Mouse (Mus musculus) embryonic stem cell, embryonic (primary cell): ENCODE results near the gene H1foo.

Experiments
- CTCF ChIA-PET, 4 experiments: fragments of 300-600 bp in 2 of 4; fragments of 350-600 bp in 2 of 4; sonication (Branson Sonifier 250); formaldehyde crosslinking; loops; one replicate each; lab custom pipeline; 2022; ENCODE audit warnings: inconsistent platforms in 2 of 4; lab: Charles Lee
- POLR2A ChIA-PET, 4 experiments: fragments of 300-600 bp in 2 of 4; fragments of 350-600 bp in 2 of 4; sonication (Branson Sonifier 250); formaldehyde crosslinking; loops; one replicate each; lab custom pipeline; 2022; ENCODE audit warnings: antibody characterized with exemption in 4 of 4, inconsistent platforms in 1 of 4; lab: Charles Lee

Gene H1foo

DNA sequence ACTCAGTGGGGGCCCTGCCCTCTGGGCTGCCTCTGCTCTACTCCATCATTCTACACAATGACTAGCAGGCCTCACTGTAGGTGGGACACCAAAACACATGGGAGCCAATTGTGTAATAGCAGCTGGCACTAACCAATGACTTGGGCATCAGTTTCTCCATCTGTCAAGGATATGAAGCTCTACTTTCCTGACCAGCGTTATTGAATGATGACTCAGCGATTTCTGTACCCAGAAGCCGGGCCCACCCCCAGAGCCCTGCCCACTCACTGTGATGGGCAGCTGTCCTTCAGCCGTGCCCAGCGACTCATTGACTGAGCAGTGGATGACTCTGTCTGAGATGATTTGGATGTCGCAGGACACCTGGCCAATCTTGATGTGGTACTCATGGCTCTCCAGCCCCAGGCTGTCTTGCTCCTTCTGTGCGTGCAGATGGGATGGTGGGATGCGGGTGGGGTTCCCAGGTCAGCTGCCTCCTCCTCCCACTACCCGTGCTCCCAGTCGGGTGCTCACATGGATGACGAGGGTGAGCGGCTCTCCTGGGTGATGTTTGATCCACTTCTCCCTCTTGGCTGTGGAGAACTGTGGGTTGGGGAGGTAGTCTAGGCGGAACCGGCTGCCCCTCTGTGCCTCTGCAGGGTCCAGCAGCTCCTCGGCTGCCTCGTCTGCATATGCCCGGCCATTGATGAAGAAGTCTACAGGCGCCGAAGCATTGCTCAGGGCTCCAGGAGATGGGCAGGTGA is 21.7 kb downstream of the H1foo start:
- POLR2A ChIA-PET = no interaction called here
- CTCF ChIA-PET = no interaction called here

DNA sequence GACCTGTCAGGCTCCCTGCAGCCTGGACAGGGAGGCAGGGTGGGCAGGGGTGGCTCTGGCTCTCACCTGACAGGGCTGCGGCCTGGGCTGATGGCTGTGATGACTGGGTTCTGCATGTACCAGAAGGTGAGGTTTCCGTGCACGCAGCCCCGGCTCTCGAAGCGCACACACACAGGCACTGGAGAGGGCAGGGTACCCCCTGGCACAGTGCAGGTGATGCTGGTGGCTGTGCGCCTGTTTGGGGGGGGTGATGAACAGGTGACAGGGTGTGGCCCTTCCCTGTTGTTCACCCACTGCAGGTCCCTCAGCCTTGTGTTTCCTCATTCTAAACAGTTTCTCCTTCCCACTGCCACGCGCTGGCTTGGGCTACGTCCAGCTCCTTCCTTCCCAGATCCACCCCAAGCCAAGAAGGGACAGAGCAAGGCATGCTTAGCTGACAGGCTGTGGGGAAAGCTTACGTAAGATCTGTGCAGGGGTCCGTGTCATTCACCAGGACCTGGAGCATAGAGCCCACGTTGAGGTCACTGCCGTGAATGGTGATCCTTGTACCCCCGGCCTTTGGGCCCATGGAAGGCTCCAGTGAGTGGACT is 22.6 kb downstream of the H1foo start:
- CTCF ChIA-PET = interaction anchor here in 1 of 4 experiments (0.7 kb wide), 1 partner anchor 13 kb away, joined by 3 read pairs; no protein-coding TSS in a partner anchor
- POLR2A ChIA-PET = no interaction called here

DNA sequence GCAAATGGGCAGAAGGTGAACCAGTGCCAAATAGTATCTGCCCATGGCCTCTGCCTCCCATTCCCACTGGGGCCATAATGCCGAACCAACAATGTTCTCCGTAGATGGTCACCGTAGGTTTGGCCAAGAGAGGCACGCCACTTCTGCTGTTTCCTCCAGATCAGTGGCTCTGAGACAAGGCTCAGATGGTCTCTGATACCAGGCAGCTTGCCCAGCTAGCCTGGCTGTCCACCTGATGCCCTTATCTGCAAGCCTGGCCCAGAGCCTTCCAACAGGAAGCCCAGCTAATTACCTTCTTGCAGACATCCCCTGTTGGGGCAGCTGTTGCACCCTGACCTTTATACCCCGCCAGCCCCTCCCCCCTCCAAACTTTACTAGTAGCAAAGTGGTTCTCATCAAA is 23.3 kb downstream of the H1foo start:
- ChIA-PET POLR2A (no interaction called here), CTCF (interaction anchor here in 1 of 4 experiments (0.7 kb wide), 1 partner anchor 12 kb away, joined by 3 read pairs; no protein-coding TSS in a partner anchor)

DNA sequence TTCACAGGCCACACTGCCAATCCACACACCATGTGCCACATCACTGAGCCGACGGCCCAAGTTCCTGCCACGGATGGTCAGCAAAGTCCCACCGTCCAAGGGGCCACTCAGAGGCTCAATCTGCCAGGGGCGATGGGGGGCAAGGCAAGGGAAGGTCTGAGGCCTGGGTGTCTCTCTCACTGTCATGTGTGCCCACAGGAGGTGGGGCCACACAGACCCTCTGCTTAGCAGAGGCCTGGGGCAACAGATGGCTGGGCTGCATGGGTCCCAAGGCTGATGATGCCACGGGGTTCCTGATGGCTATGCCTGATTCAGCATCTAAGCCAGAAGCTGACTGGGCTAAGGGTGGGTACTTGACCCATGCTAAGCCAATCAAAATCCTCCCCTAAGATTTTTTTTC is 24.0 kb downstream of the H1foo start:
- ChIA-PET POLR2A (no interaction called here), CTCF (interaction anchor here in 1 of 4 experiments (0.6 kb wide), 1 partner anchor 45 kb away, joined by 4 read pairs; no protein-coding TSS in a partner anchor)

DNA sequence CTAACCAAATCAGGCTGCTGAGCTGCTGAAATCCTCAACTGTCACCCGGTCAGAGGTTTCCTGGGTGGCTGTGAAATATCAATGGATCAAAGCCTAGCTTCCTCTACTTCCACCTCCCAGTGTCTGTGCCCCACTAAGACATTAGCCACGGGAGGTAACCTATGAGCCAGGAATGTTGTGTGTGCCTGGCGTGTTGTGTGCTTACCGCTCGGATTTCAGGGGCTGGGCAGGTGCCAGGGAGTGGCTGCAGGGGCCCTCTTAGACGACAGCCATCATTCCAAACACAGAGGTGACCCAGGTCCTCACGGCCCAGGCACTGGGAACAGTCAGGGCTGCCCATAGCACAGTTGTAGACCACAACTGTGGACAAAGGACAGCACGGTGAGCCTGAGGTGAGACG is 24.4 kb downstream of the H1foo start:
- ChIA-PET CTCF (interaction anchor here in 1 of 4 experiments (0.6 kb wide), 1 partner anchor 45 kb away, joined by 4 read pairs; no protein-coding TSS in a partner anchor), POLR2A (no interaction called here)

DNA sequence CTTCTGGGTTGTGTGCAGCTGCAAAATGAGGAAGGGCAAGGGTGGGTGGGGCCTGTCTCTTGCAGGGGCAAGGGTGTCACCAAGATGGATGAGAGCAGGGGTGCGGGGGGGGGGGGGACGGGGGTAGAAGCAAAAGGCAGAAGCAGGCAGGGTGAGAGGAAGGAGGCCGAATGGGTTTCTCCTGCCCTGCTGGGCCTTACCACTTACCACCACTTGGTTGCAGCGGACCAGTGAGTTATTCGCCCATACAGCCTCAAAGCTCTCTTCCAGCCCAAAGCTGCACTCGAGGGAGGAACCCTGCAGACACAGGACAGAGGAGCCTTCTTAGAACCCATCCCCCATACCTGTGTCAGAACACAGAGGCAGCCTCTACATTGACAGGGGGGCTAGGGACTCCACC is 25.2 kb downstream of the H1foo start:
- ChIA-PET POLR2A (no interaction called here), CTCF (no interaction called here)

DNA sequence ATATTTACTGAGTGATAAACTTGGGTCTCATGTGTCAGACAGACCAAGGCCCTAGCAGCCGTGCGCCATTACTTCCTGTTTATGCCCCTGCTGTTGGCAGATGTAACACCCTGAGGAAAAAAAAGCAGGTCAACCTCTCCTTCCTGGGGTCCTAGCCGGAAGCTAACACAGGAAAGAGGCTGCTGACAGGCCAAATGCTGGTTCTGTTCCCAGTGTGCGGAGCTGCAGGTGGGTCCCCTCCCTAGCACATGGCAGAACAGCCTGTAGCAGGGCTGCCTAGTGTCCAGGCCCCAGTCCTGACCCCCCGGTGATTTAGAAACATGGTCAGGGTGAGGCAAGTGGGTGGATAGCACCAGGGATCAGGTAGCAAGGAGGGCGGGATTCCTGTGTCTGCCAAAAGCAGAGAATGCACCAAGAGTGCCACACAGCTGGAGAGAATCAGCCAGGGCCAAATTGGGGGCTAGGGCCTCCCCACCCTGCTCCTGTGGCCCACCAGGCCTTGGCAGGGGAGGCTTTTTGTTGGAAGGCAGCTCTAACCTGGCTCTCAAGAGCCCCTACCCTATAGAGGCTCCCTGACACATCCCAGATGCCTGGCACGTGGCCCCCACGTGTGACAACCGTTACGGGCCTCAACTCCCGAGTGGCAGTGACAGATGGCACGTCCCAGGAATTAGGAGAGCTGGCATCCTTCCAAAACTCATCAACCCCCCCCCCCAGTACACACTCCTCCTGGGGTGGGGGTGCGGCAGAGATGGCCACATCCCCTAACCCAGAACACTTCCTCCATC is 26.7 kb downstream of the H1foo start:
- ChIA-PET POLR2A (interaction anchor here in 1 of 4 experiments (0.6 kb wide), 1 partner anchor 450 kb away, joined by 3 read pairs; no protein-coding TSS in a partner anchor), CTCF (interaction anchor here in 2 of 4 experiments (0.7 to 1.3 kb wide), 2 partner anchors 9 kb away, joined by 3 to 4 read pairs; no protein-coding TSS in a partner anchor)

DNA sequence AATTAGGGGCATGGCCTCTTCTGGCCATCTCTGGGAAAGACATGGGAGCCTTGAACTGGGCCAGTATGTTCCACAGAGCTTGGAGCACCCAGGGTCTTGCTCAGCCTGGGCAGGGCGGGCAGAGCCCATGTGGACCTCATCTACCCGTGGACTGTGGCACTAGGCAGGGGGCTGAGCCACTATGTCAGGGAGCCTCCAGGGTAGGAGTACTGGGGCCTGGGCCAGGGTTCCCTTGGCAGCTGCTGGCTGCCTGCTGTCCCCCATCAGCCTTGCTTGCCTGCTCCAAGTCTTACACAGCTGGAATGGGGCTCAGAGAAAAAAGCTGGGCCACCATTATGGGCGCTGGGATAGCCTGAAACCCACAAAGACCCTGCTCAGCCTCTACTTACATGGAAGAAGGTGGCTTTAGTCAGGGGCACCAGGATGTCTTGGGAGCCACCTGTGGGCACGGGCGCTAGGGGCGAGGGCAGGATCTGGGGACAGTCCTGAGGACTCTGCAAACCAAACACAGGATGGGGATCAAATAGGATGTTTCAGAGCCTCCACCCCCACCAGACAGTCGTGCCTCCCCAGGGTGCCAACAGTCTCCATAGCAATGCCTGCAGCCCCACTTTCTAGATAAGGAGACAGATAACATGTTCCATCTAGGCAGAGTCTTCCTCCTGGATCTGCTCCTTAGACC is 27.5 kb downstream of the H1foo start:
- ChIA-PET CTCF (interaction anchor here in 1 of 4 experiments (1.3 kb wide), 1 partner anchor 10 kb away, joined by 4 read pairs; no protein-coding TSS in a partner anchor), POLR2A (no interaction called here)

DNA sequence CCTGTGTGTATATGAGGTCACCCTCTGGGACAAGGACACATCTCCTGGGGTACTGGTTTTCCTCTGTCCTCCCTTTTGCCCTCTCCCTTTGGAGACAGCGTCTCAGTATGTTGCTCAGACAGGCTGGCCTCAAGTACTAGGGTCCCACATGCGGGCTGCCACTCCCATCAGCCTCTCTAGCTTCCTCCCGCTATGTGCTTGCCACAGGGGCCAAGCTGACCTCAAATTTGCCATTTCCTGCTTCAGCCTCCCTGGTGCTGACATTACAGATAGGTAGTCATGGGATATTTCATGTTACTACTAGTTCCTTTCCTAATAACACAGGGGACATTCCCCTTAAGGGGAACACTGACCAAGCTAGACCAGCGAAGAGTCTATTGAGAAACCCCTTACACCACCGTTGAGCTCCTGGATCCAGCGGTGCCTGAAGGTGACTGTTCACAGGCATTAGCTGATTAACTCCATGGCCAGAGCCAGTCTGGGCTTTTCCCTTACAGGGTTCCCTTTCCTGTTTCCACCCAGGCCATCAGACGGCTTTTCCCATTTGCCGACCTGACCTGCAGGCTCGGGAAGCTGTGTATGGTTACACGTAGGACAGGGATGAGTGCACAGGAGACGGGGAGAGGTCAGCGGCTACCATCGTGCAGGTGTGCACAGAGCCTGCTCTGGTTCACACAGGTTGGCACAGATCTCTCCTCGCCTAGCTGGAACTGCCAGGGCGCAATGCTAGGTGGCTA is 28.6 kb downstream of the H1foo start:
- CTCF ChIA-PET = interaction anchor here in 3 of 4 experiments (1.0 to 1.5 kb wide), 3 partner anchors 11 to 12 kb away, joined by 3 to 8 read pairs (median 4); no protein-coding TSS in a partner anchor
- POLR2A ChIA-PET = interaction anchor here in 1 of 4 experiments (1.1 to 1.4 kb wide), 2 partner anchors 14 to 15 kb away, joined by 3 to 4 read pairs; no protein-coding TSS in a partner anchor

DNA sequence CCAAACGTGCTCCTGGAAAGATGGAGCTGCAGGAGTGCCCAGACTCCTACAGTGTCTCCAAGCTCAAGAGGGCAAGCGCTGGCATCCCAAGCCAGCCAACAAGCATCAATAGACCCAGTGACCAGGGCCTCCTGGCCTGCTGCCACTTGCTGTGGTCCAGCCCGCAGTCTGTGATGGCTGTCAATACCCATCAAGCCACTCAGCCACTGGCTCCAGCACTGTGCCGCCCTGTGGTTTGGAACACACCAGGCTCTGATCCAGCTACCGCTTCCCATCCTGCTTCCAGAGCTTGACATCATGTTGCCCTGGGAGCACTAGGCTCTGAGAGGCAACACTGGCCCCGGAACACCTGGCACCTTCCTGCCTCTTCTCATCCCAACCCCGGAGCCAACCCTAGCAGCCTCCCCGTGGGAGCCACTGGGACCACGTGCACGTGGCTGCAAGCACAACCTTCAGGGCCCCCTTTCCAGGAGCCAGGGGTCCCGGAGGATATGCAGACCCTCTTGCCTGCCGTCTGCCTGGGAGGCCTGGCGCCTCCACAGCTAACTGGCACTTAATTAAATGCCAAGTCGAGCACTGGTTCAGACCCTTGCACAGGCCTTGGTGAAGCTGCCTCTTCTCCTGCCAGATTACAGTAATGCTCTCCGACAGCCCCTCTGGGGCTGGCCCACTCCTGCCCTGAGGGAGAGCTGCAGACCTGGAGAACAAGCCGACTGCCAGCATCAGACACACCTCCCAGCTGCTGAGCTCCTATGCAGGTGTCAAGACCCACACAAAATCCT is 29.3 kb downstream of the H1foo start:
- POLR2A ChIA-PET = interaction anchor here in 2 of 4 experiments (0.7 to 1.4 kb wide), 4 partner anchors 10 to 28 kb away, joined by 3 to 4 read pairs (median 3); no protein-coding TSS in a partner anchor

DNA sequence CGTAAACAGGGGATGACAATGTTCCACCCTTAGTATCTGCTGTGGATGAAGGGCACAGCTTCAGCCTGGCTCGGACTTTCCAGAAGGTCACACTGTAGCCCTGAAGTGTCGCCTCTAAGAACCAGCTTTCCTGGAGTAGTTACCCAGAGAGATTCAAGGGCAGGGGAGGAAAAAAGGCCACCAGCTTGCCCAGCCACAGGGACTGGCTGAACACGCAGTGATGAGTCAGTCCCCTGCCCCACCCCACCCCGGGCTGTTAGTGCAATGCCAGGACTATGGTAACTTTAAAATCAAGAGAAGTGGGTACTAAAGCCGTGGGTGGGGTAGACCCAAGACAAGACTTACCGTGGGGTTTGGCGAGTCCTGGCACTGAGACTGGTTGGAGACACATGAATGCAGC is 30.9 kb downstream of the H1foo start:
- POLR2A ChIA-PET = no interaction called here
- CTCF ChIA-PET = interaction anchor here in 1 of 4 experiments (1.0 kb wide), 1 partner anchor 14 kb away, joined by 4 read pairs; no protein-coding TSS in a partner anchor

More for the DNA sequence above, 29.3 kb downstream of the H1foo start:
- CTCF ChIA-PET = interaction anchor here in 3 of 4 experiments (0.8 to 1.5 kb wide), 4 partner anchors 12 to 35 kb away, joined by 3 to 8 read pairs (median 4); no protein-coding TSS in a partner anchor

DNA sequence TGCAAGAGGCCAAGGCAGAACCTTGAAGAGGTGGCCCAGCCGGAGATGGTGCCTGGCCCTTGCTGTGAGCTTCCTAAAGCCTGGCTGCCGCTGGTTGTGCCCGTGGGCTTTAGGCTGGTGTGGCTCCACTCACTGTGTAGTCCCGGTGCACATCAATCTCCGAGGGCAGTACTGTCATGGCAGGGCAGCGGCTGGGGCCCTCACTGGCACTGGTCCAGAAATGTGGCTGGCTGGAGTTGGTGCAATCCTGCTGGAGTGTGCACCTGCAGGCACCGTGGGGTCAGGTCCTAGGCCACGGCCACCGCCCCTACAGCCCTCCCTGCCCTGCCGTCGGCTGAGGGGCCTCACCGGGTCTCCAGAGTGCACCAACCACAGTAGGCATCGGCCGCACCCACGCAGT is 33.1 kb downstream of the H1foo start:
- CTCF ChIA-PET = interaction anchor here in 1 of 4 experiments (1.8 kb wide), 1 partner anchor 15 kb away, joined by 7 read pairs; no protein-coding TSS in a partner anchor

DNA sequence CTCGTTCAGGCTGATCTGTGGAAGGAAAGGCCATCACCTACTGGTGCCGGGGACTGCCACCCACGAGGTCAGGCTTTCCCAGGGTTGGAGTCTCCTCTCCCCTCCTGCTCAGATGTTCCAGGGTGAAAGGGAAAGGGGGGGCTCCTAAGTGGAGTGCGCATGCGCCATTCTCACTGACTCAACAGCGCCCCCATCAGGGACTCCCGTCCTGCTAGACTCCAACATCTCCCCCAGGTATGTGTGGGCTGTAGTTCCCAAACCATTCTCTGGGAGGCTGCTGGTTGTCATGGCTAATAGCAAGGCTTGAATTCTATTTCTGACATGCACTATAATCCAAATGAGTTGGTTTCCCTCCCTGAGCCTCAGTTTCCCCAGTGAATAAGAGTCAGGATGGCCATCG is 33.9 kb downstream of the H1foo start:
- ChIA-PET CTCF (no interaction called here), POLR2A (no interaction called here)

More for the DNA sequence above, 33.1 kb downstream of the H1foo start:
- POLR2A ChIA-PET = interaction anchor here in 1 of 4 experiments (0.5 kb wide), 1 partner anchor 360 kb away, joined by 3 read pairs; no protein-coding TSS in a partner anchor

DNA sequence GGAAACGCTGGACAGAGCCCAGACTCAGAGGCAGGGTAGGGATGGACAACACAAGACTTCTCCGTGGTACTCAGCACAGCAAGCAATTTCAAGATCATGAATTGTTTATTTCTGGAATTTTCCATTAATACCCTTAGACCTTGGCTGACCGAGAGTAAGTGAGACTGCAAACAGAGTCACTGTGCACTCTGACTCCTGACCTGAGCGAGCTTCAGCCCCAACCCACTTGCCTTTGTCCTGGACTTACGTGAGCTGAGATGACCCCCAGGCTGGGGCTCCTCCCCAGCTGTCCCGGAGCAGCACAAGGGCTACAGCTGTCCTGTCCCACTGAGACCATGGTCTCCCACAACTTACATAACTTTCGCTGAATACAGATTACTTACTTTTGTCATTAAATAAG is 38.2 kb downstream of the H1foo start:
- CTCF ChIA-PET = interaction anchor here (0.6 to 4.4 kb wide), 6 partner anchors 13 to 92 kb away, joined by 3 to 14 read pairs (median 4); no protein-coding TSS in a partner anchor
- POLR2A ChIA-PET = interaction anchor here in 1 of 4 experiments (0.6 kb wide), 1 partner anchor 18 kb away, joined by 4 read pairs; no protein-coding TSS in a partner anchor

DNA sequence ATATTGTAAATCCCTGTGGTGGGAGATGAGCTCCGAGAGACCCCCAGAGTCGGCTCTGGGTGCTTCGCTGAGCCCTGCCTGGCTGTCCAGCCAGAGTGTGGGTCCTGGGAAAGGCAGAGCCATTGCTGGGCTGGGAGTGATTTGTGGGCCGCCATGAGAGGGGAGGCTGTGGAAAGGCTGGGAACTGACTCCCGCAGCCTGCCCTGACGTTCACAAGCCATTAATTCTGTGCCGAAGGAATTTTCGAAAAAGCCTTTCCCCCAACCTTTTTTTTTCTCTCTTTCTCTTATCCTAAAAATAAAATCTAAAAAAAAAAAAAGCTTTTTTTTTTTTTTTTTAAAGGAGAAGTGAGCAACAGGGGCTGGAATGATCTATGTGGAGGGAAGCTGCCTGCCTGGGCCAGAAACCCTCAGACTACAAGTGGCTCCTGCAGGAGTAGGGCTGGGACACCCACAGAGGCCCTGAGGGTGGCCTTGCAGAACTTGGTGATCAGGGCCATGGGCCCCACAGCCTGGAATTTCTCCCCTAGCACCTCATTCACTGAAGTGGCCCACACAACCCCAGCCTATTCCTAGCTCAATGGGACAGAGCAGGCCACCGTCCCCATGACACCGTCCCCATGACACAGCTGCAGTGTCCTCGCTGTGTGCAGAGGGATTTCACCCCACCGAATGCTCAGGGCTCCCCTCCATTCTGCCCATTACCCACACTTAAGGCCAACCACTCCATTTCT is 38.7 kb downstream of the H1foo start:
- ChIA-PET POLR2A (interaction anchor here in 3 of 4 experiments (0.6 to 1.4 kb wide), 5 partner anchors 14 to 211 kb away, joined by 3 to 4 read pairs (median 3); no protein-coding TSS in a partner anchor), CTCF (interaction anchor here (0.6 to 4.4 kb wide), 8 partner anchors 12 to 544 kb away, joined by 3 to 14 read pairs (median 4); no protein-coding TSS in a partner anchor)
